Mouse (Mus musculus) megakaryocyte-erythroid progenitor cell, adult 5-6 weeks (primary cell): Measurements from ENCODE around the gene Lrch2. TPM values are rescaled to one million over a fixed set of nuclear protein-coding genes. Genes with fewer than 3 reads are reported as not detected.
"Not testable (repeated sequence)": the region's sequence is repeated elsewhere in the genome, so short reads cannot be mapped to it uniquely, and the experiment has no call there.

ENCODE experiments used
- ATAC-seq: replicated peaks from 2 replicates; pipeline ENCODE4 v1.8.0; 2016; ENCODE audit warnings: mild to moderate bottlenecking, inconsistent platforms; ENCODE audit not compliant: severe bottlenecking, poor library complexity, low FRiP score, low TSS enrichment
- total RNA-seq, 2 experiments: library from RNA; stranded (forward) in 1 of 2; stranded (reverse) in 1 of 2; fragments of 200-1000, 215-1000 nt in 1 of 2; fragments of >200 nt in 1 of 2; fragmentation: Nextera tagmentation in 1 of 2; gene quantifications; 2 replicates each; pipeline ENCODE4 v1.2.3; 2014 to 2017

The Lrch2 gene
- total RNA-seq (2014; fragmentation: Nextera tagmentation), result 1.7 TPM in 1 of 2 replicates, not detected in the other
- total RNA-seq (2017), result 0.11 and 0.80 TPM in 2 replicates

DNA sequence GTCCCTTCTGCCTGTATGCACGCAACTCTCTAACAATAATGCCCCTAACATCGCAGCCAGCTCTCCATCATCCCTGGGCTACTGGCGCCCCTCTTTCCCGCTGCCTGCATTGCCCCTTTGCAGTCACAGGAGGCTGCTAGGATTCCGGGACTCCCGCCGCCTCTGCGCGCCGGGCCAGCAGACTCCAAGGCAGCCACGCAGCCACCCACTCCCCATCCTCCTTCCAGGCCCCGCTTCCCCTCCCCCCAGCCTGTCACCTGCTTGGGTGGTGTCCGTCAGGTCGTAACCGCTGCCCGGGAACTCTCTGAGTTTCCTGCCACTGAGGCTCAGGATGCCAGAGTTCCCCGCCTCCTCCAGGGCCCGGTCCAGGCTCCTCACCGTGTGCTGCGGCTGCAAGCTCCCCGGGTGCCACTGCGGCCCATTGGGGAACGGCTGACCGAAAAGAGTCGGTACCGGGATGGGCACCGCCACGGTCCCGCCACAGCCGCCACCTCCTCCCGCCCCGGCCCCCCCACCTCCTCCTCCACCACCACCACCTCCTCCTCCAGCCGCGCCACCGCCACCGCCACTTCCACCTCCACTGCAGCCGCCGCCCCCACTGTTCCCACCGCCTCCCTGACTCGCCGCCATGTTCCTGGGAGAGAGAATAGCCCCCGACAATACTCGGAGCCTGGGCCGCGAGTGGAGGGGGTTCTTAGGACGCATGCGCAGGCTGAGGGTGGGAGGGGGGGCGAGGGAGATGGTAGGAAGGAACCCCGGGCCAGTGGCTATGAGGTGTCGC is at the start of gene Lrch2:
TSS of gene Lrch2 (minus strand) at position 661 of the 781 bp plus-strand sequence.
- ATAC-seq, result no peak

DNA sequence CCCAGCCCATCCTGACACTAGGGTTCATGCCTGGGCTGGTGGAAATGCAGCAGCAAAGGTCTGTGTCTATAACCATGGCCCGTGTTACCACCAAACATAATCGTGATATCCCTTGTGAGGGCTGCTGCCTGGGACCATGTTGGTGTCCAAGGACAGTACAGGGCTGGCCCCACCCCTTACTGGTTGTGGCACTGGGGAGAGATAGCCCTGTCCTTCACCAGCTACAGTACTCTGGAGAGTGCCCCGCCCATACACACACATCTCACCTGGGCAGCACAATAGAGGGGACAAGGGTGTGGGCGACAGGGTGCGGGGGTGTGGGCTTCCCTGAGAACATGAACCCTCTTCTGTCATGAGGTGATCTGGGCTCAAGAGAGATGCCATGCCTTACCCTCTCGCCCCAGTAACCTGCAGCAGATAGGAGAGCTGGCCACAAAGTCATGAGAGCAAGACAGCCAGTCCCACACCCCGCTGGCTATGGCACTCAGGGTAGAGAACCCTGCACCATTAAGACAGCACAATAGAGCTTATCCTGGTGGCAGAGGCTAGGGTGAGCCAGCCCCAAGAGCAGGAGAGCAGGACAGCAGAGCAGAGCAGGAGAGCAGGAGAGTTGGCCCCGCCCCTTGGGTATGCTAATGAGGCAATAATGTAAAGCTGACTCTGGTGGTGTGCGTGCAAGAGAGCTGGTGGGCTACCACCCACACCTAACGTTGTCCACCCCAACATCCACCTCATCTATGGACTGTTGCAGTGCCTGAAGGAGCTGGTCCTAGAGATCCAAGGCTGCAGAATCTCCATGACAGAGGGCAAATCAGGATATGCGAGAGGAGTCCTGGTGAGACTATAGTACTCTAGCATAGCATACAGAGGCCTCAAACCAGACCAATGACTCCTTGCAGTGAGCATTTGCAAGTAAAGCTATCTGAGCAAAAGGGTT is 12.7 kb downstream of the Lrch2 start:
- ATAC-seq, result no peak

DNA sequence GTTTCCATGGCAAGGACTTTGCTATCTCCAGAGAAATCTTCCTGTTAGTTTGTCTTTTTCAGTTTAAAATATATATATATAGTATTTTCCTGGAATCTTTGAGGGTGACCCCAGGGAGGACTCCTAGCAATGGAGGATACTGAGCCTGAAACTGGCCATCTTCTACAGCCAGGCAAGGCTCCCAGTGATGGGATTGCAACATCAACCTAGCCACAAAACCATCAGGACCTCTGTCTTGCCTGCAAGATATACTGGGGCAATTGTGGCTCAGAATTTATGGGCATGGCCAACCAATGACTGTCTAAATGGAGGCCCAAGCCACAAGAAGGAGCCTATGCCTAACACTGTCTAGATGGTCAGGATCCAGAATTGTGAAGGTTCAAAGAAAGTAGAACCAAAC is 15.5 kb downstream of the Lrch2 start:
- ATAC-seq, result no peak

DNA sequence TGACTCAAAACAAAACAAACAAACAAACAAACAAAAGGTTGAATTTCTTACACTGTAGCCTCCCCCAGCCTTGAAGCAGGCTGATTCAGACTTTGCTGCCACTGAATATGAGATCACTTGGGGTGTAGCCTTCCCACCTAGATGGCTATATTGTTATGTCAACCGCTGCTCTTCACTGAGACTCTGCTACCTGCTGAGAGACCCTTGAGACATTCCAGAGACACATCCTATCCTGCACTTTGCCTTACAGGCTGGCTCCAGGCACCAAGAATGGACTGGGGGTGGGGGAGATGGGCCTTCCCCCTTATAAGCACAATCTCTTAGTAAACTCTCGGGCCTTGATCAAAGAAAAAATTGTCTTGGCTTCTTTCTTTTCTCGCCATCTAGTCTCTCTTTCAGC is 16.8 kb downstream of the Lrch2 start:
- not testable (repeated sequence) for ATAC-seq

DNA sequence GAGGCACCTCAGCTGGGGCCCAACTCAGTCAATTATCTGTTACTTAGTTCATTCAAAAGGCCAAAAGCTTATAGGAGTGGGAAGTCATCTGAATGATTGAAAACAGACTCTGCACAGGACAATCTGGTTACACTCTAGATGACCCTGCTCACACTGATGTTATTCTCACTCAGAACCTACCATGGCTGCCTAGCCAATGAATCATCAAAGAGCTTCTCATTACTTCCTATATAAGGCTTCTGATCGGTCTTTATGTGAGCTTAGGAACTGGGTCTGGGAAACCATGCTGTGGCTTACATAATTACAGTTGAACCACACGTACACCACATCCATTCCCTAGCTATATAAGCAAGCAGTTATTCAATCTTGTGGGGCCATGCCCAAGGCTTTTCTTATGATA is 18.3 kb downstream of the Lrch2 start:
- no peak for ATAC-seq

DNA sequence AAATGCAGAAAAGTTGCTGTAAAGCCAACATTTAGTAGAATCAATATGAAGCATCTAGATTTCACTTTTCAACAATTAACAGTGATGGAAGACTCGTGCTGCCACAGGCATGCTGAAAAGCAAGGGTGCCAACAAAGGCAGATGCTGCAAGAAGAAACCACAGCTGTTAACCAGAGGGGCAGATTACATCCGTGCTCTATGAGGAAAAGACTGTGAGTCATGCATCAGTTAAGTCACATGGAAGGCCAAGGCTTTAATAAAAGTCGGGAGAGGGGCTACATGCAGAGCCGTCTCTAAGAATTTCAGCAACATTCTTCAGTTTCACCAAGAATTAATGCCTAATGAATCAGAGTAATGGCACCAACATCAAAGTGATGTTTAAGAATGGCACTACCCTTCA is 22.2 kb downstream of the Lrch2 start:
- ATAC-seq, result no peak

DNA sequence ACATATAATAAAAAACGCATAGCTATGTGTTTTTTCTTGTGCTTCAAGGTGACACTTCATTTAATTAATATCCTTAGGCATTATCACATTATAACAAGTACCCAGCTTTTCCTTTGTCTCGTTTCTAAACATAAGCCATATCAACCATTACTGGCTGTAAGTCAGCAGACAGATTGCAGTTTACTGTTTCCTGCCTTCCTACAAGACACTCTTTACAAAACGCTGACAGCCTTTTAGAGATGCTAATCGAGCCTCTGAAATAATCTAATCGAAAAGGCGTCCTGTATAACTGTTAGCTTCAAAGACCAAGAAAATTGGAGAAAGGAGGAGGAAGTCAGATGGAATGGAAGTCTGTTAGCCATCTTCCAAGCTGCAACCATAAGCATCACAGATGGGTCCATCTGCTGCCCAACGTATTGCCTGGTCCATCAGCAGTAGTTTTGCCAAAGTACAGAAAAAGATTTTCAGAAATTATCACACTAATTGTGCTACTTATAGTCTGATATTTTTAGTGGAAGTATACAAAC is 26.2 kb downstream of the Lrch2 start:
- ATAC-seq, result no peak

DNA sequence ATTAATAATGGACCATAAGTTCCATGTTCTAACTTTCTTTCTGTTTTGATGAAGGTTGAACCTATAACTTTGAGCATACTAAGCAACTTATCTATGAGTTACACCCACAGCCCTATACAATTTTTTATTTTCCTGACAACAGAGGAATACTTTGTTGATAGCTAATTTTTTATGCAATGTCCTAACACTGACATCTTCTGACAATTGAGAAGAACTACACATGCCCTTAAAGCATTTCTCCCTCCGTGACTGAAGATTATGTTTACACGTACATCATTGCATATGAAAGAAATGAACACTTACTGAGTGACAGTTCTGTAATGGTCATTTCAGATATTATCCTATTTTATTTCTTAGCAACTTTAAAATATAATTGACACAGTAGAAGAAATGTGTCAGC is 64.3 kb downstream of the Lrch2 start:
- no peak for ATAC-seq

DNA sequence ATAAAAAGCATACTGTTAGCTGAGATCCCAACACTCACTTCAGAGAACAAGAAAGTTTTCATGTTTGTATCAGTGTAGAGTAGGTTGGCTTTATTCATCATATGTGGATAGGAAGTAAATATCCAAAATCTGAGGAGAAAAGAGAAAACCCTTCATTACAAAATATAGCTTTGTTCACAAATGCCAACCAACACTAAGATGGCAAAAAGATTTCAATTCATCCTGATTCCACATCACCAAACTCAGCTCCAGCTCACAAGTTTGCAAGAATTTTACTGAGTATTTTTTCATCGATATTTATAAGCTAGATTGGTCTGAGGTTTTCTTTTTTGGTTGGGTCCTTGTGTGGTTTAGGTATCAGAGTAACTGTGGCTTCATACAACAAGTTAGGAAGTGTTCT is 100.3 kb downstream of the Lrch2 start, which contains the start of gene Vmn1r239-ps:
TSS of gene Vmn1r239-ps (minus strand) at position 101 of the 400 bp plus-strand sequence.
- ATAC-seq, result not testable (repeated sequence)

DNA sequence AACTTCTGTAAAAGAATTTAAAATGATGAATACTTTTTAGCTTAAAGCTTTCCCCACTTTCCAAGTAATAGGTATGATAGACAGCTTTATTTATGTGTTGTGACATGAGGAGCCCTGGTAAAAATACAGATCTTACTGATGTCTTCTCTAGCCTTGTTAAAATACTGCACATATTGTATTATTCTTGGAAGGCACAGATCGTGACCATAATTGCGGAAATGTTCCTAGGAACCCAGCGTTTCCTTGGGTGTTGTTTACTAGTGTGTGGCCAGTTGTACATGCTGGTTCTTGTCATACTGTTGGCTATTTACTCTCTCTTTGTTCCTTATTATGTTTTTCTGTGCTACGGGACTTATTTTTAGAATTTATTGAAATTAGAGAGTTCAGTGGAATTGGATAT is 110.5 kb downstream of the Lrch2 start:
- ATAC-seq, result no peak

DNA sequence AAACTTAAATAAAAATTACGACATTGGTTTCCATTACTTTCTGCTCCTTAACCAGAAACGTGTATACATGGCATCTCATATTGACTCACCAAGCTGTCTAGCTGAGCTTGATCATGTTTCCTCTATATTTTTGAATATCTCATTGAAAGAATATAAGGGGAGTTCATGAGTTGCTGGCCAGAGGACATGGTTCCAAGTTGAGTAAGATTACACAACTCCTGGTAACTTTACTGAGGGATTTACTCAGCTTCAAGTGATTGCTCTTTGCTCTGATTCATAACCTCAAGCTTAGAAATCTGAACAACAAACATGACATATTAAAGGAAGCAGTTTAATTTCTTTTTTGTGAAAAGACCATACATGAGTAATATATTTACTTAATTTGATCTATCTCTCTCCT is 118.5 kb downstream of the Lrch2 start:
- no peak for ATAC-seq

DNA sequence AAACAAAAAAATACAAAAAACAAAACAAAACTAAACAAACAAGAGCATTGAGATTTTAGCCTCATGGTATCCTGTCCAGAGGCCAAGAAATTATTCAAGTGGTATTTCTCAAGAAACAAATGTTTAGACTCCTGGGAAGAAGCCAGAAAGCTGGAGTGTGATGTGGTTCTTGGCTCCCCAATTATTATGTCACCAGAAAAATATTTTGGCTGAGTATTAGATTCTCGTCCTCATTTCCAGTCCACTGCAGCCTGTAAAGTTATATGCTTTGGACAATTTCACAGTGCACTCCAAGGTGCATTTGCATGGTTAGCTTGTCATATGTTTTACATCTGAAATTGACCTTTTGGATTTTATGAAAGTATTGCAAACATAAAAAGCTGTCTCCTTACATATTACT is 124.1 kb downstream of the Lrch2 start:
- no peak for ATAC-seq

DNA sequence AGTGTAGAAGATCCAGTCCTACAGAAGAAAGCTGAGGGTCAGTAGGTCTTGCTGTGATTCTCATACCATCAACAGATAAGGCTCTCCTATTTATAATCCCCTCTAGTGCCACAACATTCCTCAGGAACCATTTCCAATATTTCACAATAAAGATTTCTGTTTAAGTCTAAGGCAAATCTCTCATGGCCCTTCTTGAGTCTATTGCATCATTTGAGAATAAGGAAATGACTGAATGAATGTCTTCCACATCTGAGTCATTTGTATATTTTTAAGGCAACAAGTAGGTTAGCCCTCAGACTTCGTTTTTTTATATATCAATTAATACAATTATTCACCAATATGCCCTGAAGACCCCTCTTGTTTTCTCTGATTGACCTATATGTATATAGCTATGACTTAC is 124.8 kb downstream of the Lrch2 start, which contains the start of gene Il13ra2:
TSS of gene Il13ra2 (minus strand) at position 64 of the 400 bp plus-strand sequence.
- no peak for ATAC-seq

Other genes with a start within 250 kb of the Lrch2 start
- not detected in 2 replicates for gene Il13ra2, start 124.9 kb downstream of the Lrch2 start, total RNA-seq (2014; fragmentation: Nextera tagmentation)
- gene Il13ra2, start 124.9 kb downstream of the Lrch2 start, total RNA-seq (2017), result not detected in 2 replicates
- gene Vmn1r239-ps, start 100.4 kb downstream of the Lrch2 start, total RNA-seq (2014; fragmentation: Nextera tagmentation), result not detected in 2 replicates
- gene Vmn1r239-ps, start 100.4 kb downstream of the Lrch2 start, total RNA-seq (2017), result not detected in 2 replicates
- not detected in 2 replicates for gene Gm15128, start 211.9 kb upstream of the Lrch2 start, total RNA-seq (2014; fragmentation: Nextera tagmentation)
- gene Gm15128, start 211.9 kb upstream of the Lrch2 start, total RNA-seq (2017), result not detected in 2 replicates